Mouse (Mus musculus) hindbrain, embryonic 15.5 days (tissue): ENCODE measurements around the gene Nav2. TPM values are rescaled to one million over a fixed set of nuclear protein-coding genes. Genes with fewer than 3 reads are reported as not detected.

Experiments used
- ATAC-seq: fragments of 200-750 bp; cut with Nextera tagmentation; 2 replicates; pipeline ENCODE4 v1.8.0; 2017; ENCODE audit warnings: low read depth, moderate number of reproducible peaks, moderate TSS enrichment; ENCODE audit not compliant: low FRiP score
- H3K27ac ChIP-seq: fragments of 300-500 bp; sonication (generic); replicated peaks from 2 replicates; pipeline ENCODE4 v1.5.1; 2015; ENCODE audit warnings: mild to moderate bottlenecking, inconsistent platforms
- H3K27me3 ChIP-seq: fragments of 300-500 bp; sonication (generic); 2 replicates; pipeline ENCODE4 v1.6.1; 2015; ENCODE audit warnings: control low read depth, inconsistent platforms
- H3K36me3 ChIP-seq: fragments of 300-500 bp; sonication (generic); 2 replicates; pipeline ENCODE4 v1.6.1; 2015; ENCODE audit warnings: control low read depth, inconsistent platforms
- H3K4me1 ChIP-seq: fragments of 300-500 bp; sonication (generic); replicated peaks from 2 replicates; pipeline ENCODE4 v1.6.1; 2015; ENCODE audit warnings: control low read depth, inconsistent platforms
- H3K4me2 ChIP-seq: fragments of 300-500 bp; sonication (generic); 2 replicates; pipeline ENCODE4 v1.6.1; 2015; ENCODE audit warnings: moderate library complexity, mild to moderate bottlenecking, inconsistent platforms
- H3K4me3 ChIP-seq: fragments of 300-500 bp; sonication (generic); 2 replicates; pipeline ENCODE4 v1.5.1; 2015; ENCODE audit warnings: mild to moderate bottlenecking, inconsistent platforms
- H3K9ac ChIP-seq: fragments of 300-500 bp; sonication (generic); 2 replicates; pipeline ENCODE4 v1.6.1; 2015; ENCODE audit warnings: inconsistent platforms
- H3K9me3 ChIP-seq: fragments of 300-500 bp; sonication (generic); 2 replicates; pipeline ENCODE4 v1.6.1; 2016; ENCODE audit warnings: control low read depth, inconsistent platforms
- WGBS: fragments of 180-500 bp; shearing (Covaris S2); methylation state at CpG from one replicate; pipeline ENCODE4 v1.1.7; 2015; 5-methylcytosine and 5-hydroxymethylcytosine counted together
- polyA plus RNA-seq: library from polyadenylated mRNA; unstranded; fragments of >200 nt; fragmentation: Nextera tagmentation; extraction: Ambion mirVana; gene quantifications from 2 replicates; pipeline ENCODE4 v1.2.1, GENCODE M21; 2015

The Nav2 gene
- polyA plus RNA-seq, 1 experiment from 2014 or later = 24.7 TPM

- H3K4me1 ChIP-seq = peaks cover 17% of the 10 kb centered on the region; the same call in 1 of the 2 replicates
- no peak overlapping the region for H3K4me2 ChIP-seq
- H3K27ac ChIP-seq = no peak overlapping the region
- WGBS = 74% methylated on average over 12 of the region's 12 CpGs
- H3K4me3 ChIP-seq = no peak overlapping the region
- H3K27me3 ChIP-seq = no peaks in the 10 kb centered on the region
- H3K36me3 ChIP-seq = peaks cover 9% of the 10 kb centered on the region; the same call in 1 of the 2 replicates
- no peak for ATAC-seq
- H3K9ac ChIP-seq = no peak overlapping the region
- no peaks in the 10 kb centered on the region for H3K9me3 ChIP-seq
Observed at GRCm38 (mm10) chr7:49558240-49558640, 649.7 kb downstream of the Nav2 start.

GRCm38 (mm10) chr7:49558895-49559294 is 650.4 kb downstream of the Nav2 start:
- Histone ChIP-seq H3K9me3 (no peaks in the 10 kb centered on the region), H3K4me2 (no peak overlapping the region), H3K36me3 (peaks cover 9% of the 10 kb centered on the region; the same call in 1 of the 2 replicates), H3K4me1 (peaks cover 17% of the 10 kb centered on the region; the same call in 1 of the 2 replicates), H3K4me3 (no peak overlapping the region), H3K27me3 (no peaks in the 10 kb centered on the region), H3K9ac (no peak overlapping the region), H3K27ac (no peak overlapping the region)
- WGBS = 79% methylated on average over 5 of the region's 5 CpGs
- ATAC-seq = peak; percentile 31; the same call in 1 of the 2 replicates

GRCm38 (mm10) chr7:49560012-49560411 is 651.5 kb downstream of the Nav2 start:
- Histone ChIP-seq H3K4me1 (peaks cover 17% of the 10 kb centered on the region; the same call in 1 of the 2 replicates), H3K4me3 (no peak overlapping the region), H3K36me3 (peaks cover 9% of the 10 kb centered on the region; the same call in 1 of the 2 replicates), H3K9ac (no peak overlapping the region), H3K9me3 (no peaks in the 10 kb centered on the region), H3K27me3 (no peaks in the 10 kb centered on the region), H3K4me2 (no peak overlapping the region), H3K27ac (no peak overlapping the region)
- ATAC-seq = no peak
- WGBS = 73% methylated on average over 4 of the region's 4 CpGs

GRCm38 (mm10) chr7:49562404-49562803 is 653.9 kb downstream of the Nav2 start:
- 91% methylated on average over 4 of the region's 4 CpGs for WGBS
- H3K36me3 ChIP-seq = peaks cover 20% of the 10 kb centered on the region; the same call in 1 of the 2 replicates
- no peak overlapping the region for H3K4me2 ChIP-seq

GRCm38 (mm10) chr7:49562851-49563250 is 654.3 kb downstream of the Nav2 start:
- 82% methylated on average over 8 of the region's 8 CpGs for WGBS
- Histone ChIP-seq H3K27ac (no peak overlapping the region), H3K9me3 (no peaks in the 10 kb centered on the region), H3K4me1 (peaks cover 16% of the 10 kb centered on the region; the same call in 1 of the 2 replicates), H3K9ac (no peak overlapping the region), H3K36me3 (peaks cover 15% of the 10 kb centered on the region; the same call in 1 of the 2 replicates), H3K4me2 (no peak overlapping the region), H3K4me3 (no peak overlapping the region), H3K27me3 (no peaks in the 10 kb centered on the region)
- ATAC-seq = no peak

More at GRCm38 (mm10) chr7:49562404-49562803, 653.9 kb downstream of the Nav2 start:
- Histone ChIP-seq H3K9me3 (no peaks in the 10 kb centered on the region), H3K27ac (no peak overlapping the region), H3K4me3 (no peak overlapping the region), H3K4me1 (peaks cover 17% of the 10 kb centered on the region; the same call in 1 of the 2 replicates), H3K9ac (no peak overlapping the region), H3K27me3 (no peaks in the 10 kb centered on the region)
- no peak; the same call in 1 of the 2 replicates for ATAC-seq

- H3K36me3 ChIP-seq = 0 out of 2 replicates have a peak, but pooled peaks cover 11% of the 10 kb centered on the region
- H3K9ac ChIP-seq = no peak overlapping the region
- WGBS = 93% methylated on average over 11 of the region's 11 CpGs
- H3K4me1 ChIP-seq = no peaks in the 10 kb centered on the region
- no peak overlapping the region for H3K27ac ChIP-seq
- ATAC-seq = no peak
- no peak overlapping the region for H3K4me3 ChIP-seq
- H3K27me3 ChIP-seq = no peaks in the 10 kb centered on the region
- H3K4me2 ChIP-seq = no peak overlapping the region
- H3K9me3 ChIP-seq = no peaks in the 10 kb centered on the region
Observed at GRCm38 (mm10) chr7:49565084-49565483, 656.6 kb downstream of the Nav2 start.

GRCm38 (mm10) chr7:49565798-49566197 is 657.3 kb downstream of the Nav2 start:
- no peaks in the 10 kb centered on the region for H3K27me3 ChIP-seq
- no peak overlapping the region for H3K4me3 ChIP-seq
- no peak overlapping the region for H3K4me2 ChIP-seq
- H3K36me3 ChIP-seq = 0 out of 2 replicates have a peak, but pooled peaks cover 11% of the 10 kb centered on the region
- H3K9ac ChIP-seq = no peak overlapping the region
- H3K27ac ChIP-seq = no peak overlapping the region
- 82% methylated on average over 11 of the region's 11 CpGs for WGBS
- no peak for ATAC-seq
- H3K4me1 ChIP-seq = no peaks in the 10 kb centered on the region
- H3K9me3 ChIP-seq = no peaks in the 10 kb centered on the region

- ATAC-seq = no peak
- H3K36me3 ChIP-seq = peaks cover 25% of the 10 kb centered on the region; the same call in 1 of the 2 replicates
- H3K4me2 ChIP-seq = no peak overlapping the region
- H3K9ac ChIP-seq = no peak overlapping the region
- no peak overlapping the region for H3K4me3 ChIP-seq
- no peaks in the 10 kb centered on the region for H3K4me1 ChIP-seq
- no peak overlapping the region for H3K27ac ChIP-seq
- 81% methylated on average over 13 of the region's 13 CpGs for WGBS
- H3K9me3 ChIP-seq = no peaks in the 10 kb centered on the region
- H3K27me3 ChIP-seq = no peaks in the 10 kb centered on the region
Observed at GRCm38 (mm10) chr7:49567346-49568034, 659.0 kb downstream of the Nav2 start.

GRCm38 (mm10) chr7:49569646-49570045 is 661.1 kb downstream of the Nav2 start:
- Histone ChIP-seq H3K36me3 (peaks cover 33% of the 10 kb centered on the region; the same call in 1 of the 2 replicates), H3K4me2 (no peak overlapping the region), H3K27ac (no peak overlapping the region), H3K4me3 (no peak overlapping the region), H3K9me3 (no peaks in the 10 kb centered on the region), H3K9ac (no peak overlapping the region), H3K27me3 (no peaks in the 10 kb centered on the region), H3K4me1 (no peaks in the 10 kb centered on the region)
- 63% methylated on average over 7 of the region's 7 CpGs for WGBS
- no peak for ATAC-seq

- H3K9ac ChIP-seq = no peak overlapping the region
- WGBS = 96% methylated on average over 2 of the region's 2 CpGs
- peaks cover 44% of the 10 kb centered on the region for H3K36me3 ChIP-seq
- no peaks in the 10 kb centered on the region for H3K4me1 ChIP-seq
- no peak for ATAC-seq
- H3K27me3 ChIP-seq = no peaks in the 10 kb centered on the region
- H3K4me3 ChIP-seq = no peak overlapping the region
- no peak overlapping the region for H3K4me2 ChIP-seq
- H3K27ac ChIP-seq = no peak overlapping the region
- no peaks in the 10 kb centered on the region for H3K9me3 ChIP-seq
Observed at GRCm38 (mm10) chr7:49571606-49572005, 663.1 kb downstream of the Nav2 start.

- H3K9ac ChIP-seq = no peak overlapping the region
- 88% methylated on average over 9 of the region's 9 CpGs for WGBS
Observed at GRCm38 (mm10) chr7:49575226-49575625, 666.7 kb downstream of the Nav2 start.

GRCm38 (mm10) chr7:49577096-49577495 is 668.6 kb downstream of the Nav2 start:
- no peak overlapping the region for H3K27ac ChIP-seq
- H3K27me3 ChIP-seq = no peaks in the 10 kb centered on the region
- peaks cover 47% of the 10 kb centered on the region for H3K36me3 ChIP-seq
- H3K4me3 ChIP-seq = no peak overlapping the region
- WGBS = 95% methylated on average over 2 of the region's 2 CpGs
- H3K4me1 ChIP-seq = no peaks in the 10 kb centered on the region
- H3K9ac ChIP-seq = no peak overlapping the region
- H3K9me3 ChIP-seq = no peaks in the 10 kb centered on the region
- no peak overlapping the region for H3K4me2 ChIP-seq
- ATAC-seq = no peak

More at GRCm38 (mm10) chr7:49575226-49575625, 666.7 kb downstream of the Nav2 start:
- Histone ChIP-seq H3K36me3 (peaks cover 47% of the 10 kb centered on the region), H3K27me3 (no peaks in the 10 kb centered on the region), H3K9me3 (no peaks in the 10 kb centered on the region), H3K27ac (no peak overlapping the region), H3K4me1 (no peaks in the 10 kb centered on the region), H3K4me3 (no peak overlapping the region), H3K4me2 (no peak overlapping the region)
- ATAC-seq = no peak
